Mouse (Mus musculus): Measurements from ENCODE around the gene Lekr1. TPM values are rescaled to one million over a fixed set of nuclear protein-coding genes. Genes with fewer than 3 reads are reported as not detected.

Gene Lekr1
- polyA plus RNA-seq, 1 experiment from 2014 or later, result 9.2 TPM

- H3K4me3 ChIP-seq (ENCODE audit: control insufficient read depth in 1 of 2, insufficient read depth in 1 of 2, low read depth in 1 of 2, low read length in 2 of 2), result 0 out of 4 replicates have a peak overlapping the region, but pooled peaks of 1 of the 2 experiments have one; percentile 0
- ATAC-seq (ENCODE audit: insufficient number of reproducible peaks, insufficient read depth, low FRiP score, low read depth), result no peak
- no peaks in the 10 kb centered on the region for H3K9me3 ChIP-seq (ENCODE audit: control insufficient read depth, low read length)
- no peaks in the 10 kb centered on the region for H3K27me3 ChIP-seq (ENCODE audit: control insufficient read depth, insufficient read depth, low read length)
- H3K4me1 ChIP-seq (ENCODE audit: control insufficient read depth in 2 of 2, insufficient read depth in 2 of 2, low read length in 2 of 2), result peaks cover 0 to 9% of the 10 kb centered on the region in 2 experiments; a peak in 2 of 4 replicates
- H3K9ac ChIP-seq (ENCODE audit: low read length), result peak overlapping the region; percentile 58; the same call in 1 of the 2 replicates
- H3K4me2 ChIP-seq (ENCODE audit: low read length), result peak overlapping the region; percentile 50
- 6% methylated on average over 8 of the region's 8 CpGs for WGBS
- H3K27ac ChIP-seq (replicated peaks in 1 of 2; ENCODE audit: control insufficient read depth in 1 of 2, insufficient read depth in 1 of 2, low read depth in 2 of 2, low read length in 2 of 2), result peak overlapping the region; percentile 46 to 57
- no peaks in the 10 kb centered on the region for H3K36me3 ChIP-seq (ENCODE audit: control insufficient read depth, insufficient read depth, low read length)
Measured at GRCm38 (mm10) chr3:65673725-65674124, 7.7 kb downstream of the Lekr1 start.

DNA sequence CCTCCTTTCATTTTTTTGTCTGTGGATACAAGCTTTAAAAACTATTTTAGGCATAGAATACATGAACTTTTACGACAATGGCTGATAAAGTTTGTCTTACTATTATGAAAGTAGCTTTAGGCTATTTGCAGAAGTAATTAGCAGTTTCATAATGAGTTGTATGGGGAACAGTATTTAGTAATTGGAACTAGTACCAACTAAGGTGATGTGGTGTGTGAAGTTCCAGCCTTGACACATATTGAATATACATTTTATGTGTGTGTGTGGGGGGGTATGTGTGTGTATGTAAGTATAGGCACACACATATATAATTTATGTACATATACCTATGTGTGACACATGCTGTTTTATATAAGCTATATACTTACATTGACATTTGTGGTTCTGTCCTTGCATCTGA is 14.6 kb downstream of the Lekr1 start:
- Histone ChIP-seq H3K27ac (replicated peaks in 1 of 2; ENCODE audit: control insufficient read depth in 1 of 2, insufficient read depth in 1 of 2, low read depth in 2 of 2, low read length in 2 of 2) (no peak overlapping the region), H3K4me2 (ENCODE audit: low read length) (no peak overlapping the region), H3K9ac (ENCODE audit: low read length) (no peak overlapping the region), H3K4me3 (ENCODE audit: control insufficient read depth in 1 of 2, insufficient read depth in 1 of 2, low read depth in 1 of 2, low read length in 2 of 2) (no peak overlapping the region), H3K9me3 (ENCODE audit: control insufficient read depth, low read length) (no peaks in the 10 kb centered on the region), H3K27me3 (ENCODE audit: control insufficient read depth, insufficient read depth, low read length) (no peaks in the 10 kb centered on the region), H3K4me1 (ENCODE audit: control insufficient read depth in 2 of 2, insufficient read depth in 2 of 2, low read length in 2 of 2) (peaks cover 0 to 4% of the 10 kb centered on the region in 2 experiments; a peak in 2 of 4 replicates), H3K36me3 (ENCODE audit: control insufficient read depth, insufficient read depth, low read length) (no peaks in the 10 kb centered on the region)
- ATAC-seq (ENCODE audit: insufficient number of reproducible peaks, insufficient read depth, low FRiP score, low read depth), result no peak
- 76% methylated on average over 1 of the region's 1 CpGs for WGBS

GRCm38 (mm10) chr3:65689705-65690104 is 23.7 kb downstream of the Lekr1 start:
- no peak for ATAC-seq (ENCODE audit: insufficient number of reproducible peaks, insufficient read depth, low FRiP score, low read depth)
- Histone ChIP-seq H3K9ac (ENCODE audit: low read length) (no peak overlapping the region), H3K4me1 (ENCODE audit: control insufficient read depth in 2 of 2, insufficient read depth in 2 of 2, low read length in 2 of 2) (no peaks in the 10 kb centered on the region; a peak in 2 of 4 replicates), H3K4me3 (ENCODE audit: control insufficient read depth in 1 of 2, insufficient read depth in 1 of 2, low read depth in 1 of 2, low read length in 2 of 2) (no peak overlapping the region), H3K27ac (replicated peaks in 1 of 2; ENCODE audit: control insufficient read depth in 1 of 2, insufficient read depth in 1 of 2, low read depth in 2 of 2, low read length in 2 of 2) (no peak overlapping the region), H3K4me2 (ENCODE audit: low read length) (no peak overlapping the region), H3K36me3 (ENCODE audit: control insufficient read depth, insufficient read depth, low read length) (no peaks in the 10 kb centered on the region), H3K9me3 (ENCODE audit: control insufficient read depth, low read length) (no peaks in the 10 kb centered on the region; the same call in 1 of the 2 replicates), H3K27me3 (ENCODE audit: control insufficient read depth, insufficient read depth, low read length) (no peaks in the 10 kb centered on the region)
- 9% methylated on average over 2 of the region's 2 CpGs for whole genome bisulfite sequencing

GRCm38 (mm10) chr3:65690850-65691249 is 24.8 kb downstream of the Lekr1 start:
- Histone ChIP-seq H3K4me3 (ENCODE audit: control insufficient read depth in 1 of 2, insufficient read depth in 1 of 2, low read depth in 1 of 2, low read length in 2 of 2) (no peak overlapping the region), H3K9me3 (ENCODE audit: control insufficient read depth, low read length) (no peaks in the 10 kb centered on the region; the same call in 1 of the 2 replicates), H3K4me1 (ENCODE audit: control insufficient read depth in 2 of 2, insufficient read depth in 2 of 2, low read length in 2 of 2) (no peaks in the 10 kb centered on the region; a peak in 2 of 4 replicates), H3K9ac (ENCODE audit: low read length) (no peak overlapping the region), H3K4me2 (ENCODE audit: low read length) (no peak overlapping the region), H3K36me3 (ENCODE audit: control insufficient read depth, insufficient read depth, low read length) (no peaks in the 10 kb centered on the region), H3K27me3 (ENCODE audit: control insufficient read depth, insufficient read depth, low read length) (no peaks in the 10 kb centered on the region), H3K27ac (replicated peaks in 1 of 2; ENCODE audit: control insufficient read depth in 1 of 2, insufficient read depth in 1 of 2, low read depth in 2 of 2, low read length in 2 of 2) (no peak overlapping the region)
- 89% methylated on average over 2 of the region's 2 CpGs for WGBS
- ATAC-seq (ENCODE audit: insufficient number of reproducible peaks, insufficient read depth, low FRiP score, low read depth), result no peak

DNA sequence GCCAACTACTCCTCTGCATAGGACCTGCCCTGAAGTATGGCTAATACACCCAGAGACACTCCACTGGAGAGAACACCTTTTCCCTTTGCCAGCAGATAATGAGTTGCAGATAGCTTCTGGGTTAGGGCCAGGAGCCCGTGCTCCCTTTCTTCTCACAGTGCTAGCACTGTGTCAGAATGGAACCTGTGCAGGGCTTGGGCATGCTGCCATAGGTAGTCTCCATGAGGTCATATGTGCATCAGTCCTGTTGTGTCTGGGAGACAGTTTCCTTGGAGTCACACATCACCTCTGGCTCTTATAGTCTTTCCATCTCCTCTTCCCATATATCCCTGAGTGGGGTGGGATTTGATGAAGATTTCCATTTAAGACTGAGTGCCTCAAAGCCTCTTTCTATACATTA is 33.7 kb downstream of the Lekr1 start:
- no peak for ATAC-seq (ENCODE audit: insufficient number of reproducible peaks, insufficient read depth, low FRiP score, low read depth)
- H3K27ac ChIP-seq (replicated peaks in 1 of 2; ENCODE audit: control insufficient read depth in 1 of 2, insufficient read depth in 1 of 2, low read depth in 2 of 2, low read length in 2 of 2), result no peak overlapping the region
- H3K4me2 ChIP-seq (ENCODE audit: low read length), result no peak overlapping the region
- peaks cover 5% of the 10 kb centered on the region; the same call in 1 of the 2 replicates for H3K9me3 ChIP-seq (ENCODE audit: control insufficient read depth, low read length)
- H3K4me1 ChIP-seq (ENCODE audit: control insufficient read depth in 2 of 2, insufficient read depth in 2 of 2, low read length in 2 of 2), result peaks cover 0 to 3% of the 10 kb centered on the region in 2 experiments; a peak in 1 of 4 replicates
- H3K9ac ChIP-seq (ENCODE audit: low read length), result no peak overlapping the region
- H3K36me3 ChIP-seq (ENCODE audit: control insufficient read depth, insufficient read depth, low read length), result no peaks in the 10 kb centered on the region
- WGBS, result 26% methylated on average over 1 of the region's 1 CpGs
- no peaks in the 10 kb centered on the region for H3K27me3 ChIP-seq (ENCODE audit: control insufficient read depth, insufficient read depth, low read length)
- no peak overlapping the region for H3K4me3 ChIP-seq (ENCODE audit: control insufficient read depth in 1 of 2, insufficient read depth in 1 of 2, low read depth in 1 of 2, low read length in 2 of 2)

- no peaks in the 10 kb centered on the region for H3K9me3 ChIP-seq (ENCODE audit: control insufficient read depth, low read length)
- no peak overlapping the region for H3K27ac ChIP-seq (replicated peaks in 1 of 2; ENCODE audit: control insufficient read depth in 1 of 2, insufficient read depth in 1 of 2, low read depth in 2 of 2, low read length in 2 of 2)
- no peaks in the 10 kb centered on the region for H3K4me1 ChIP-seq (ENCODE audit: control insufficient read depth in 2 of 2, insufficient read depth in 2 of 2, low read length in 2 of 2)
- no peak for ATAC-seq (ENCODE audit: insufficient number of reproducible peaks, insufficient read depth, low FRiP score, low read depth)
- no peaks in the 10 kb centered on the region for H3K27me3 ChIP-seq (ENCODE audit: control insufficient read depth, insufficient read depth, low read length)
- no peaks in the 10 kb centered on the region for H3K36me3 ChIP-seq (ENCODE audit: control insufficient read depth, insufficient read depth, low read length)
- WGBS, result 80% methylated on average over 3 of the region's 3 CpGs
- H3K4me2 ChIP-seq (ENCODE audit: low read length), result no peak overlapping the region
- H3K4me3 ChIP-seq (ENCODE audit: control insufficient read depth in 1 of 2, insufficient read depth in 1 of 2, low read depth in 1 of 2, low read length in 2 of 2), result no peak overlapping the region
- H3K9ac ChIP-seq (ENCODE audit: low read length), result no peak overlapping the region
Measured at GRCm38 (mm10) chr3:65714372-65714771, 48.3 kb downstream of the Lekr1 start.

DNA sequence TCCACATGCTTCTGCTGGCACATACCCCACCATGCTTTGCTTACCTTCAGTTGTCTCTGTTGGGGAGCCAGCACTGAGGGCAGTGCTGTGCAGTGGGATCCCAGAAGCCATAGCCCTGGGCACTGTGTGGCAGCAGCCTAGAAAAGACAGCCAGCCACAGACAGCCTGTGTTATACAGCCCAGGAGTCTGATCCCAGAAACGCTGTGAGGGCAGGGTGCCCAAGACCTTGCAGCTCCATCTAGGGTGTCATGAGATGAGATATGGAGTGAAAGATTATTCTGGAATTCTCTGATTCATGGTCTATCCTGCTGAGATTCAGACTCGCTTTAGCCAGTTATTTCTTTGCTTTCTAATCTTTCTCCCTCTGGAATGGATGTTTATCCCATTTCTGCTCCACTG is 51.4 kb downstream of the Lekr1 start:
- Histone ChIP-seq H3K9ac (ENCODE audit: low read length) (no peak overlapping the region), H3K4me2 (ENCODE audit: low read length) (no peak overlapping the region), H3K36me3 (ENCODE audit: control insufficient read depth, insufficient read depth, low read length) (no peaks in the 10 kb centered on the region), H3K27ac (replicated peaks in 1 of 2; ENCODE audit: control insufficient read depth in 1 of 2, insufficient read depth in 1 of 2, low read depth in 2 of 2, low read length in 2 of 2) (no peak overlapping the region), H3K4me3 (ENCODE audit: control insufficient read depth in 1 of 2, insufficient read depth in 1 of 2, low read depth in 1 of 2, low read length in 2 of 2) (no peak overlapping the region), H3K4me1 (ENCODE audit: control insufficient read depth in 2 of 2, insufficient read depth in 2 of 2, low read length in 2 of 2) (no peaks in the 10 kb centered on the region), H3K27me3 (ENCODE audit: control insufficient read depth, insufficient read depth, low read length) (no peaks in the 10 kb centered on the region), H3K9me3 (ENCODE audit: control insufficient read depth, low read length) (no peaks in the 10 kb centered on the region)
- ATAC-seq (ENCODE audit: insufficient number of reproducible peaks, insufficient read depth, low FRiP score, low read depth), result no peak
- 65% methylated on average over 2 of the region's 2 CpGs for WGBS

- no peaks in the 10 kb centered on the region for H3K4me1 ChIP-seq (ENCODE audit: control insufficient read depth in 2 of 2, insufficient read depth in 2 of 2, low read length in 2 of 2)
- no peak overlapping the region for H3K4me3 ChIP-seq (ENCODE audit: control insufficient read depth in 1 of 2, insufficient read depth in 1 of 2, low read depth in 1 of 2, low read length in 2 of 2)
- no peaks in the 10 kb centered on the region for H3K9me3 ChIP-seq (ENCODE audit: control insufficient read depth, low read length)
- 76% methylated on average over 4 of the region's 4 CpGs for WGBS
- no peaks in the 10 kb centered on the region for H3K27me3 ChIP-seq (ENCODE audit: control insufficient read depth, insufficient read depth, low read length)
- H3K27ac ChIP-seq (replicated peaks in 1 of 2; ENCODE audit: control insufficient read depth in 1 of 2, insufficient read depth in 1 of 2, low read depth in 2 of 2, low read length in 2 of 2), result no peak overlapping the region
- H3K36me3 ChIP-seq (ENCODE audit: control insufficient read depth, insufficient read depth, low read length), result no peaks in the 10 kb centered on the region
- H3K9ac ChIP-seq (ENCODE audit: low read length), result no peak overlapping the region
- no peak overlapping the region for H3K4me2 ChIP-seq (ENCODE audit: low read length)
- ATAC-seq (ENCODE audit: insufficient number of reproducible peaks, insufficient read depth, low FRiP score, low read depth), result no peak
Measured at GRCm38 (mm10) chr3:65722897-65723296, 56.9 kb downstream of the Lekr1 start.

All from heart, embryonic 14.5 days (tissue).